Mouse (Mus musculus): ENCODE measurements around the gene Olfr111. TPM values are rescaled to one million over a fixed set of nuclear protein-coding genes. Genes with fewer than 3 reads are reported as not detected.

Olfr111 gene
- polyA plus RNA-seq (2021; fragmentation: Nextera tagmentation): not detected in 2 replicates
- long read RNA-seq, experiment 1: 0 reads
- long read RNA-seq, experiment 2: 0 reads

GRCm38 (mm10) chr17:37507730-37508129 lies at the start of gene Olfr111:
Gene Olfr111 (plus strand): TSS chr17:37508030.

GRCm38 (mm10) chr17:37458616-37459015 lies 49.2 kb upstream of the Olfr111 start, which contains the start of gene Olfr109:
Gene Olfr109 (plus strand): TSS chr17:37458916.

GRCm38 (mm10) chr17:37483452-37483851 lies 24.4 kb upstream of the Olfr111 start, which contains the start of gene H2-M2:
Gene H2-M2 (minus strand): TSS chr17:37483552.

GRCm38 (mm10) chr17:37491930-37492518 lies 15.8 kb upstream of the Olfr111 start, which contains the start of gene Olfr110:
Gene Olfr110 (plus strand): TSS chr17:37492468.

GRCm38 (mm10) chr17:37569351-37569750 lies 61.5 kb downstream of the Olfr111 start, which contains the start of gene Olfr112:
Gene Olfr112 (minus strand): TSS chr17:37569451.

GRCm38 (mm10) chr17:37577563-37577962 lies 69.7 kb downstream of the Olfr111 start, which contains the start of gene Olfr113:
Gene Olfr113 (minus strand): TSS chr17:37577663.

Other genes starting within 250 kb of the Olfr111 start
- not detected in 2 replicates for gene Olfr98, start 244.3 kb upstream of the Olfr111 start, polyA plus RNA-seq (2021; fragmentation: Nextera tagmentation)
- 3.3 and 3.5 TPM in 2 replicates for gene H2-M3, start 237.8 kb upstream of the Olfr111 start, polyA plus RNA-seq (2021; fragmentation: Nextera tagmentation)
- gene Olfr99, start 224.6 kb upstream of the Olfr111 start, polyA plus RNA-seq (2021; fragmentation: Nextera tagmentation): not detected in 2 replicates
- not detected in 2 replicates for gene Olfr101, start 203.7 kb upstream of the Olfr111 start, polyA plus RNA-seq (2021; fragmentation: Nextera tagmentation)
- not detected in 2 replicates for gene Olfr102, start 191.0 kb upstream of the Olfr111 start, polyA plus RNA-seq (2021; fragmentation: Nextera tagmentation)
- not detected in 2 replicates for gene Olfr103, start 168.3 kb upstream of the Olfr111 start, polyA plus RNA-seq (2021; fragmentation: Nextera tagmentation)
- not detected in 2 replicates for gene Olfr104-ps, start 148.4 kb upstream of the Olfr111 start, polyA plus RNA-seq (2021; fragmentation: Nextera tagmentation)
- gene Olfr105-ps, start 129.0 kb upstream of the Olfr111 start, polyA plus RNA-seq (2021; fragmentation: Nextera tagmentation): not detected in 2 replicates
- gene Olfr106-ps, start 117.6 kb upstream of the Olfr111 start, polyA plus RNA-seq (2021; fragmentation: Nextera tagmentation): not detected in 2 replicates
- gene Olfr107, start 108.8 kb upstream of the Olfr111 start, polyA plus RNA-seq (2021; fragmentation: Nextera tagmentation): not detected in 2 replicates
- gene Olfr108, start 62.5 kb upstream of the Olfr111 start, polyA plus RNA-seq (2021; fragmentation: Nextera tagmentation): not detected in 2 replicates
- not detected in 2 replicates for gene Olfr109, start 49.1 kb upstream of the Olfr111 start, polyA plus RNA-seq (2021; fragmentation: Nextera tagmentation)
- not detected in 2 replicates for gene H2-M2, start 24.5 kb upstream of the Olfr111 start, polyA plus RNA-seq (2021; fragmentation: Nextera tagmentation)
- not detected in 2 replicates for gene Olfr110, start 15.6 kb upstream of the Olfr111 start, polyA plus RNA-seq (2021; fragmentation: Nextera tagmentation)
- not detected in 2 replicates for gene Olfr112, start 61.4 kb downstream of the Olfr111 start, polyA plus RNA-seq (2021; fragmentation: Nextera tagmentation)
- not detected in 2 replicates for gene Olfr113, start 69.6 kb downstream of the Olfr111 start, polyA plus RNA-seq (2021; fragmentation: Nextera tagmentation)
- not detected in 2 replicates for gene Olfr114, start 84.7 kb downstream of the Olfr111 start, polyA plus RNA-seq (2021; fragmentation: Nextera tagmentation)
- not detected in 2 replicates for gene Olfr115, start 119.1 kb downstream of the Olfr111 start, polyA plus RNA-seq (2021; fragmentation: Nextera tagmentation)
- gene Olfr116, start 119.2 kb downstream of the Olfr111 start, polyA plus RNA-seq (2021; fragmentation: Nextera tagmentation): not detected in 2 replicates
- not detected in 2 replicates for gene Olfr117, start 155.8 kb downstream of the Olfr111 start, polyA plus RNA-seq (2021; fragmentation: Nextera tagmentation)
- not detected in 2 replicates for gene Olfr118, start 159.0 kb downstream of the Olfr111 start, polyA plus RNA-seq (2021; fragmentation: Nextera tagmentation)
- not detected in 2 replicates for gene Olfr119, start 188.5 kb downstream of the Olfr111 start, polyA plus RNA-seq (2021; fragmentation: Nextera tagmentation)
- not detected in 2 replicates for gene Olfr120, start 213.8 kb downstream of the Olfr111 start, polyA plus RNA-seq (2021; fragmentation: Nextera tagmentation)
- gene Olfr121, start 240.8 kb downstream of the Olfr111 start, polyA plus RNA-seq (2021; fragmentation: Nextera tagmentation): not detected in 2 replicates